In genomic region chr12:75736296-75736695, GRCm38 (mm10) we compare ENCODE assay signal across 9 mouse cellular contexts. TPM values are rescaled to one million over a fixed set of nuclear protein-coding genes. Genes with fewer than 3 reads are reported as not detected.
DNase-seq lines count a peak whose midpoint lies in the region; ATAC-seq and TF ChIP-seq lines count a peak whose summit lies in the region.
"Had no signal": no experiment of that assay in that cellular context is flagged by ENCODE, and none has a peak within 500 bp of the region (broad histone marks: within the 10 kb centered on the region; RNA-seq: fewer than 3 reads in every experiment).

No protein-coding gene starts in this region.

- WGBS in heart, embryonic 11.5 days (ENCODE audit: insufficient replicate concordance), result 79% methylated on average over 4 of the region's 4 CpGs
- WGBS in limb, embryonic 12.5 days, result 69% methylated on average over 4 of the region's 4 CpGs
- 77% methylated on average over 4 of the region's 4 CpGs for WGBS in limb, embryonic 10.5 days
- 62% methylated on average over 4 of the region's 4 CpGs for WGBS in forebrain, postnatal 0 days
- 69% methylated on average over 4 of the region's 4 CpGs for WGBS in liver, embryonic 13.5 days (ENCODE audit: insufficient replicate concordance)

- intact Hi-C loops in heart, postnatal 14 days (cut with DNase I), result no loop called here

- peak overlapping the region; percentile 97 for H3K4me2 ChIP-seq in heart, embryonic 11.5 days
- H3K4me2 ChIP-seq in limb, embryonic 12.5 days, result no peak overlapping the region
- H3K4me2 ChIP-seq in forebrain, postnatal 0 days (ENCODE audit: low read depth), result peak overlapping the region; percentile 92
- 0 out of 2 replicates have a peak overlapping the region, but pooled peaks have one; percentile 91 for H3K4me2 ChIP-seq in liver, embryonic 13.5 days

- no peaks in the 10 kb centered on the region for H3K36me3 ChIP-seq in heart, embryonic 11.5 days (ENCODE audit: control insufficient read depth, insufficient read depth, low read length)
- H3K36me3 ChIP-seq in limb, embryonic 12.5 days, result no peaks in the 10 kb centered on the region
- H3K36me3 ChIP-seq in limb, embryonic 10.5 days, result no peaks in the 10 kb centered on the region
- no peaks in the 10 kb centered on the region for H3K36me3 ChIP-seq in forebrain, postnatal 0 days (ENCODE audit: insufficient read depth)
- no peaks in the 10 kb centered on the region for H3K36me3 ChIP-seq in liver, embryonic 13.5 days

- no peak overlapping the region for H3K9ac ChIP-seq in heart, embryonic 11.5 days (ENCODE audit: low read depth, low read length)
- no peak overlapping the region for H3K9ac ChIP-seq in limb, embryonic 12.5 days (replicated peaks)
- H3K9ac ChIP-seq in forebrain, postnatal 0 days, result no peak overlapping the region
- H3K9ac ChIP-seq in liver, embryonic 13.5 days, result no peak overlapping the region

- no peaks in the 10 kb centered on the region for H3K9me3 ChIP-seq in heart, embryonic 11.5 days (replicated peaks; ENCODE audit: control insufficient read depth, low read length)
- no peaks in the 10 kb centered on the region for H3K9me3 ChIP-seq in limb, embryonic 12.5 days
- H3K9me3 ChIP-seq in limb, embryonic 10.5 days (replicated peaks), result no peaks in the 10 kb centered on the region
- H3K9me3 ChIP-seq in forebrain, postnatal 0 days (ENCODE audit: low read length), result no peaks in the 10 kb centered on the region
- H3K9me3 ChIP-seq in liver, embryonic 13.5 days (replicated peaks), result no peaks in the 10 kb centered on the region

- no peak overlapping the region for H3K27ac ChIP-seq in heart, embryonic 11.5 days (ENCODE audit: low read depth, low read length)
- H3K27ac ChIP-seq in limb, embryonic 12.5 days, result no peak overlapping the region
- H3K27ac ChIP-seq in limb, embryonic 10.5 days, result no peak overlapping the region
- H3K27ac ChIP-seq in forebrain, postnatal 0 days (ENCODE audit: low read depth, low read length), result no peak overlapping the region
- H3K27ac ChIP-seq in liver, embryonic 13.5 days, result no peak overlapping the region

- TF ChIP-seq CTCF in forebrain, postnatal 0 days (IDR thresholded peaks at IDR 0.05; ENCODE audit: low read depth), result no peak

- H3K27me3 ChIP-seq in heart, embryonic 11.5 days (ENCODE audit: control insufficient read depth, insufficient read depth, low read length), result no peaks in the 10 kb centered on the region
- H3K27me3 ChIP-seq in limb, embryonic 12.5 days, result no peaks in the 10 kb centered on the region
- H3K27me3 ChIP-seq in limb, embryonic 10.5 days (ENCODE audit: low read depth, poor library complexity, severe bottlenecking), result peaks cover 25% of the 10 kb centered on the region
- H3K27me3 ChIP-seq in forebrain, postnatal 0 days (ENCODE audit: insufficient read depth, low read length), result no peaks in the 10 kb centered on the region
- H3K27me3 ChIP-seq in liver, embryonic 13.5 days, result no peaks in the 10 kb centered on the region
- H3K27me3 ChIP-seq: CH12.LX had no signal

- H3K4me1 ChIP-seq in heart, embryonic 11.5 days (ENCODE audit: control insufficient read depth, insufficient read depth, low read length), result peaks cover 6% of the 10 kb centered on the region
- peaks cover 15% of the 10 kb centered on the region for H3K4me1 ChIP-seq in limb, embryonic 12.5 days (replicated peaks)
- H3K4me1 ChIP-seq in limb, embryonic 10.5 days, result peaks cover 20% of the 10 kb centered on the region
- peaks cover 19% of the 10 kb centered on the region for H3K4me1 ChIP-seq in forebrain, postnatal 0 days (ENCODE audit: insufficient read depth)
- H3K4me1 ChIP-seq in liver, embryonic 13.5 days (replicated peaks), result peaks cover 25% of the 10 kb centered on the region

- no peak overlapping the region; the same call in 1 of the 2 replicates for H3K4me3 ChIP-seq in heart, embryonic 11.5 days (ENCODE audit: low read depth, low read length)
- H3K4me3 ChIP-seq in limb, embryonic 12.5 days (replicated peaks), result peak overlapping the region; percentile 82; the same call in 1 of the 2 replicates
- H3K4me3 ChIP-seq in limb, embryonic 10.5 days, result no peak overlapping the region
- peak overlapping the region; percentile 79; the same call in 1 of the 2 replicates for H3K4me3 ChIP-seq in forebrain, postnatal 0 days (ENCODE audit: low read depth, low read length)
- H3K4me3 ChIP-seq in liver, embryonic 13.5 days (replicated peaks), result no peak overlapping the region

- DNase-seq in heart, postnatal 14 days, result no peak
- DNase-seq in limb, embryonic 10.5 days (ENCODE audit: low spot score), result no peak
- DNase-seq in forebrain, postnatal 0 days, result no peak
- no peak for DNase-seq in liver, embryonic 13.5 days
- no peak for DNase-seq in kidney, postnatal 36 days
- no peak for DNase-seq in Muller cell, postnatal 12 days (ENCODE audit: inconsistent ontology term)

- ATAC-seq in heart, embryonic 11.5 days (replicated peaks; ENCODE audit: insufficient number of reproducible peaks, low FRiP score, low TSS enrichment), result no peak
- ATAC-seq in limb, embryonic 12.5 days (ENCODE audit: insufficient number of reproducible peaks, insufficient read depth, low FRiP score, low TSS enrichment, low read depth), result no peak
- ATAC-seq in forebrain, postnatal 0 days, result no peak
- ATAC-seq in liver, embryonic 13.5 days (ENCODE audit: low read depth), result no peak

RNA-seq across cellular contexts. Expression of gene Sgpp1, which starts 0.8 kb away (rescaled TPM):
- 17.1 and 19.9 TPM in 2 replicates for polyA plus RNA-seq in heart, embryonic 11.5 days (2014; fragmentation: Nextera tagmentation; extraction: Ambion mirVana)
- 10 to 100 TPM; 17.9 TPM for total RNA-seq in heart, postnatal 14 days (2021)
- 13.4 and 14.4 TPM in 2 replicates for polyA plus RNA-seq in limb, embryonic 12.5 days (2016; fragmentation: Nextera tagmentation; extraction: Ambion mirVana)
- polyA plus RNA-seq in limb, embryonic 10.5 days (2016; fragmentation: Nextera tagmentation; extraction: Ambion mirVana), result 5.1 and 6.7 TPM in 2 replicates
- 32.5 and 38.7 TPM in 2 replicates for total RNA-seq in forebrain, postnatal 0 days (2014; rRNA removed)
- polyA plus RNA-seq in forebrain, postnatal 0 days (2015; fragmentation: Nextera tagmentation; extraction: Ambion mirVana), result 17.4 and 18.8 TPM in 2 replicates
- 11.1 and 15.2 TPM in 2 replicates for polyA plus RNA-seq in liver, embryonic 13.5 days (2015; fragmentation: Nextera tagmentation; extraction: Ambion mirVana)

Comparison
In these comparisons a context has a peak if more than half of its experiments do, and no peak if none do; other contexts are left out.
1. H3K4me3 ChIP-seq: peak in limb, embryonic 12.5 days (single experiment) and forebrain, postnatal 0 days (single experiment); none in heart, embryonic 11.5 days (single experiment), limb, embryonic 10.5 days (single experiment) and liver, embryonic 13.5 days (single experiment).